Mouse (Mus musculus): ENCODE data around the gene Slc25a13. TPM values are rescaled to one million over a fixed set of nuclear protein-coding genes. Genes with fewer than 3 reads are reported as not detected.
"Not testable (repeated sequence)": the region's sequence is repeated elsewhere in the genome, so short reads cannot be mapped to it uniquely, and the experiment has no call there.

Slc25a13 gene
- polyA plus RNA-seq, 1 experiment from 2014 or later: 42.8 TPM

GRCm38 (mm10) chr6:6198056-6198455 lies 18.9 kb downstream of the Slc25a13 start:
- H3K4me2 ChIP-seq (ENCODE audit: low read depth, low read length); H3K27ac ChIP-seq (replicated peaks; ENCODE audit: low read depth, low read length); H3K9ac ChIP-seq (replicated peaks; ENCODE audit: low read length); H3K27me3 ChIP-seq (ENCODE audit: control insufficient read depth, insufficient read depth, low read length); ATAC-seq (replicated peaks; ENCODE audit: insufficient number of reproducible peaks, low FRiP score, low TSS enrichment, low read depth); H3K4me1 ChIP-seq (ENCODE audit: control insufficient read depth, insufficient read depth, low read length); H3K9me3 ChIP-seq (replicated peaks; ENCODE audit: control insufficient read depth, low read length); H3K36me3 ChIP-seq (replicated peaks; ENCODE audit: control insufficient read depth, insufficient read depth, low read depth, low read length); DNase-seq (ENCODE audit: low spot score); H3K4me3 ChIP-seq (ENCODE audit: low read depth, low read length): not testable (repeated sequence)
- 94% methylated on average over 3 of the region's 3 CpGs for WGBS

DNA sequence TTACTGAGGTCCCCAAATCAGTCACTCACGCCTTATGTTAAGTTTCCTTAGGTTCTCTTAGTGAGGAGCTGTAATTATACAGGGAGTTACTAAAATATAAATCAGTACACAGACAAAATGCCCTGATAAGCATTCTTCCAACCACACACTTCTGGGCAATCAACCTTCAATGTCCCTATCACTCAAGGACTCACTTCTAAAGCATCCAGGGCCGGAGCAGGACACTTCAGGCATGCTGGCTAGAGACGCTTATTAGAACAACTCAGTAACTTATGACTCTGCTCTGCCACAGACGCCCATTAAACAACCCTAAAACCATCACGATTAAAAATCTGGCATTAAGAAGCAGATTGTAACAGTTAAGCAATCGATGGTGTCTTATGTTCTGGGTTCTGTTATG lies 19.6 kb downstream of the Slc25a13 start:
- H3K27ac ChIP-seq (replicated peaks; ENCODE audit: low read depth, low read length): no peak overlapping the region
- H3K9ac ChIP-seq (replicated peaks; ENCODE audit: low read length): no peak overlapping the region
- H3K36me3 ChIP-seq (replicated peaks; ENCODE audit: control insufficient read depth, insufficient read depth, low read depth, low read length): no peaks in the 10 kb centered on the region
- no peaks in the 10 kb centered on the region for H3K9me3 ChIP-seq (replicated peaks; ENCODE audit: control insufficient read depth, low read length)
- H3K4me1 ChIP-seq (ENCODE audit: control insufficient read depth, insufficient read depth, low read length): no peaks in the 10 kb centered on the region
- H3K27me3 ChIP-seq (ENCODE audit: control insufficient read depth, insufficient read depth, low read length): no peaks in the 10 kb centered on the region
- H3K4me2 ChIP-seq (ENCODE audit: low read depth, low read length): no peak overlapping the region
- 90% methylated on average over 6 of the region's 6 CpGs for WGBS
- ATAC-seq (replicated peaks; ENCODE audit: insufficient number of reproducible peaks, low FRiP score, low TSS enrichment, low read depth): no peak
- DNase-seq (ENCODE audit: low spot score): no peak
- H3K4me3 ChIP-seq (ENCODE audit: low read depth, low read length): no peak overlapping the region

DNA sequence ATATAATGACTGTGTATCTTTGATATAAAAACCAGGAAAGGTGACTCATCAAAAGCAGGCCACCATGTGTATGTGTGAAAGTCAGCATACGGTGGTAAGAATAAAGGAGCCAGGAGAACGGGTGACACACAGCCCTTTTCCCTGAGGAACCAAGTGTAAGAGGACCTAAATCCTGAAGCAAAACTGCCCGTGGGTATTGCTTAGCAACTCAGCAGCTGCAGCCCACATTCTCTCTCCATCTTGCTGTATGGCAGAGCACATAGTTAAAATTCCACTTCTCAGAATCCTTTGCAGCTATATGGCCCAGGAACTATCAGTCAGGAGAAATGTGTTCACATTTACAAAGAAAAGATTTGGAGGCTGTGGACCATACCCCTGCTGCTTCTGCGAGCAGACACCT lies 20.4 kb downstream of the Slc25a13 start:
- H3K27me3 ChIP-seq (ENCODE audit: control insufficient read depth, insufficient read depth, low read length): no peaks in the 10 kb centered on the region
- H3K4me1 ChIP-seq (ENCODE audit: control insufficient read depth, insufficient read depth, low read length): no peaks in the 10 kb centered on the region
- DNase-seq (ENCODE audit: low spot score): no peak
- no peak overlapping the region for H3K4me3 ChIP-seq (ENCODE audit: low read depth, low read length)
- 82% methylated on average over 4 of the region's 4 CpGs for WGBS
- no peak overlapping the region for H3K27ac ChIP-seq (replicated peaks; ENCODE audit: low read depth, low read length)
- H3K9ac ChIP-seq (replicated peaks; ENCODE audit: low read length): no peak overlapping the region
- no peaks in the 10 kb centered on the region for H3K9me3 ChIP-seq (replicated peaks; ENCODE audit: control insufficient read depth, low read length)
- no peak for ATAC-seq (replicated peaks; ENCODE audit: insufficient number of reproducible peaks, low FRiP score, low TSS enrichment, low read depth)
- H3K4me2 ChIP-seq (ENCODE audit: low read depth, low read length): no peak overlapping the region
- H3K36me3 ChIP-seq (replicated peaks; ENCODE audit: control insufficient read depth, insufficient read depth, low read depth, low read length): no peaks in the 10 kb centered on the region

- Histone ChIP-seq H3K9ac (replicated peaks; ENCODE audit: low read length) (no peak overlapping the region), H3K27ac (replicated peaks; ENCODE audit: low read depth, low read length) (no peak overlapping the region), H3K4me1 (ENCODE audit: control insufficient read depth, insufficient read depth, low read length) (no peaks in the 10 kb centered on the region), H3K9me3 (replicated peaks; ENCODE audit: control insufficient read depth, low read length) (no peaks in the 10 kb centered on the region), H3K36me3 (replicated peaks; ENCODE audit: control insufficient read depth, insufficient read depth, low read depth, low read length) (no peaks in the 10 kb centered on the region), H3K4me2 (ENCODE audit: low read depth, low read length) (no peak overlapping the region), H3K27me3 (ENCODE audit: control insufficient read depth, insufficient read depth, low read length) (no peaks in the 10 kb centered on the region), H3K4me3 (ENCODE audit: low read depth, low read length) (no peak overlapping the region)
- WGBS: 92% methylated on average over 6 of the region's 6 CpGs
- ATAC-seq (replicated peaks; ENCODE audit: insufficient number of reproducible peaks, low FRiP score, low TSS enrichment, low read depth) (no peak), DNase-seq (ENCODE audit: low spot score) (no peak)
These were observed 22.1 kb downstream of the Slc25a13 start for GRCm38 (mm10) chr6:6194831-6195230.

DNA sequence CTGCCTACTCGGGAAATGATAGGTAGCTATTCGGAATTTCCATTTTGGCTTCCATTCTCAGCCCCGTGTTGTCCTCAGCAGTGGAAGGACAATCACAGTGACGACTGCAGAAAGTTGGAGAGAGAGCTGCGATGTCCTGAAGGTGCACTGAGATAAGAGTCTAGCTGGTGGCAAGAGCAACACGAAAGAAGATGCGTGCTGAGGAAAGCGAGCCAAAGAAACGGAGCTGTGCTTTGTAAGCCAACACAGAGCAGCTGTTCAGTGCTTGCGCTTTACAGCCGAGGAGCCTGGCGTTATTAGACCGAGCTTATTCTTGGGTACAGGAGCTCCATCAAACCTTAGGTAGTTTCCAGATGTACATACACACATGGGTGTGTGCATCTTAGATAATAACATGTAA lies 23.1 kb downstream of the Slc25a13 start:
- H3K4me2 ChIP-seq (ENCODE audit: low read depth, low read length): no peak overlapping the region
- no peak overlapping the region for H3K4me3 ChIP-seq (ENCODE audit: low read depth, low read length)
- no peak for DNase-seq (ENCODE audit: low spot score)
- H3K36me3 ChIP-seq (replicated peaks; ENCODE audit: control insufficient read depth, insufficient read depth, low read depth, low read length): no peaks in the 10 kb centered on the region
- no peaks in the 10 kb centered on the region for H3K27me3 ChIP-seq (ENCODE audit: control insufficient read depth, insufficient read depth, low read length)
- H3K9me3 ChIP-seq (replicated peaks; ENCODE audit: control insufficient read depth, low read length): no peaks in the 10 kb centered on the region
- ATAC-seq (replicated peaks; ENCODE audit: insufficient number of reproducible peaks, low FRiP score, low TSS enrichment, low read depth): no peak
- no peak overlapping the region for H3K9ac ChIP-seq (replicated peaks; ENCODE audit: low read length)
- H3K27ac ChIP-seq (replicated peaks; ENCODE audit: low read depth, low read length): no peak overlapping the region
- 94% methylated on average over 13 of the region's 13 CpGs for WGBS
- H3K4me1 ChIP-seq (ENCODE audit: control insufficient read depth, insufficient read depth, low read length): no peaks in the 10 kb centered on the region

DNA sequence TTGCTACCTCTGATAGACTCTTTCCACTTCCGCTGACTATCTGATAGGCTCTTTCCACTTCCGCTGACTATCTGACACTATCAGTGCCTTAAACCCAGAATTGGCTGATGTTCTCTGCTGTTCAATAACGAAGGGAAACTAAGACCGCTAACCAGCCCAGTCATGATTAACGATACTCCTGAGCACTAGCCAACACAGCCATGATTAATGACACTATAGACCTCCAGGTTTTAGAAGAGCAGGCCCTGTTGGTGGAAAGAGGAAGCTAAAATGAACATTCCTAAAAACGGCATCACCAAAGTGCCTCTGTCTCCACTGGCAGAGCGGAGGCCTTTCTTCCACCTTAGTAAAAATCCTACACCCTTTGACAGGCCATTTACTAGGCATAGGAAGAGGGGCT lies 24.6 kb downstream of the Slc25a13 start:
- ATAC-seq (replicated peaks; ENCODE audit: insufficient number of reproducible peaks, low FRiP score, low TSS enrichment, low read depth): no peak
- no peaks in the 10 kb centered on the region for H3K4me1 ChIP-seq (ENCODE audit: control insufficient read depth, insufficient read depth, low read length)
- 87% methylated on average over 7 of the region's 7 CpGs for WGBS
- H3K4me3 ChIP-seq (ENCODE audit: low read depth, low read length): no peak overlapping the region
- H3K9ac ChIP-seq (replicated peaks; ENCODE audit: low read length): no peak overlapping the region
- H3K9me3 ChIP-seq (replicated peaks; ENCODE audit: control insufficient read depth, low read length): no peaks in the 10 kb centered on the region
- no peaks in the 10 kb centered on the region for H3K27me3 ChIP-seq (ENCODE audit: control insufficient read depth, insufficient read depth, low read length)
- H3K36me3 ChIP-seq (replicated peaks; ENCODE audit: control insufficient read depth, insufficient read depth, low read depth, low read length): no peaks in the 10 kb centered on the region
- no peak overlapping the region for H3K4me2 ChIP-seq (ENCODE audit: low read depth, low read length)
- no peak for DNase-seq (ENCODE audit: low spot score)
- H3K27ac ChIP-seq (replicated peaks; ENCODE audit: low read depth, low read length): no peak overlapping the region

GRCm38 (mm10) chr6:6191596-6192337 lies 25.2 kb downstream of the Slc25a13 start:
- H3K4me3 ChIP-seq (ENCODE audit: low read depth, low read length): no peak overlapping the region
- no peaks in the 10 kb centered on the region for H3K36me3 ChIP-seq (replicated peaks; ENCODE audit: control insufficient read depth, insufficient read depth, low read depth, low read length)
- no peak overlapping the region for H3K4me2 ChIP-seq (ENCODE audit: low read depth, low read length)
- no peak overlapping the region for H3K9ac ChIP-seq (replicated peaks; ENCODE audit: low read length)
- H3K9me3 ChIP-seq (replicated peaks; ENCODE audit: control insufficient read depth, low read length): no peaks in the 10 kb centered on the region
- H3K4me1 ChIP-seq (ENCODE audit: control insufficient read depth, insufficient read depth, low read length): no peaks in the 10 kb centered on the region
- WGBS: 69% methylated on average over 8 of the region's 8 CpGs
- ATAC-seq (replicated peaks; ENCODE audit: insufficient number of reproducible peaks, low FRiP score, low TSS enrichment, low read depth) (no peak), DNase-seq (ENCODE audit: low spot score) (no peak)
- H3K27me3 ChIP-seq (ENCODE audit: control insufficient read depth, insufficient read depth, low read length): no peaks in the 10 kb centered on the region
- H3K27ac ChIP-seq (replicated peaks; ENCODE audit: low read depth, low read length): no peak overlapping the region

DNA sequence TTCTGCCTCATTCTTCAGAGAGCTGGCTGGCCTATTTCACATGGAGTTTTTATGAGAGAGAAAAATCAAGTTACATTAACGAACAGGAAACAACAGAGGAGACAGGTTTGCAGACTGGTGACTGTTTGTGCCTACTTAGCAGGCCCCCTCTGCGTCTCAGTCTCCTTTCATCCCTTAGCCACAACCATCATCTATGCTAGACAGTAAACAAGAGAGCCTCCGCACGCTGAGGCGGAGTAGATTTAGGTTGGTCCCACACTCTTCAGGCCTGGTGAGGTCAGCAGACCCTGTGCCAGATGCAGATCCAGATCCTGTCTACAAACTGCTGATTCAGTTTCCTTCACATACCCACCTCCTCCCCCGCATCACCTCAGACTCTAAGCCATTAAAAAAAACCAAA lies 28.0 kb downstream of the Slc25a13 start:
- 71% methylated on average over 6 of the region's 6 CpGs for WGBS
- H3K27me3 ChIP-seq (ENCODE audit: control insufficient read depth, insufficient read depth, low read length): no peaks in the 10 kb centered on the region
- H3K4me1 ChIP-seq (ENCODE audit: control insufficient read depth, insufficient read depth, low read length): no peaks in the 10 kb centered on the region
- DNase-seq (ENCODE audit: low spot score): no peak
- no peaks in the 10 kb centered on the region for H3K36me3 ChIP-seq (replicated peaks; ENCODE audit: control insufficient read depth, insufficient read depth, low read depth, low read length)
- no peaks in the 10 kb centered on the region for H3K9me3 ChIP-seq (replicated peaks; ENCODE audit: control insufficient read depth, low read length)
- no peak overlapping the region for H3K4me2 ChIP-seq (ENCODE audit: low read depth, low read length)
- no peak for ATAC-seq (replicated peaks; ENCODE audit: insufficient number of reproducible peaks, low FRiP score, low TSS enrichment, low read depth)
- no peak overlapping the region for H3K4me3 ChIP-seq (ENCODE audit: low read depth, low read length)
- no peak overlapping the region for H3K27ac ChIP-seq (replicated peaks; ENCODE audit: low read depth, low read length)
- H3K9ac ChIP-seq (replicated peaks; ENCODE audit: low read length): no peak overlapping the region

Measured in embryonic facial prominence, embryonic 11.5 days (tissue).